12 mouse cellular contexts compared by ENCODE assay signal in the genomic region with DNA sequence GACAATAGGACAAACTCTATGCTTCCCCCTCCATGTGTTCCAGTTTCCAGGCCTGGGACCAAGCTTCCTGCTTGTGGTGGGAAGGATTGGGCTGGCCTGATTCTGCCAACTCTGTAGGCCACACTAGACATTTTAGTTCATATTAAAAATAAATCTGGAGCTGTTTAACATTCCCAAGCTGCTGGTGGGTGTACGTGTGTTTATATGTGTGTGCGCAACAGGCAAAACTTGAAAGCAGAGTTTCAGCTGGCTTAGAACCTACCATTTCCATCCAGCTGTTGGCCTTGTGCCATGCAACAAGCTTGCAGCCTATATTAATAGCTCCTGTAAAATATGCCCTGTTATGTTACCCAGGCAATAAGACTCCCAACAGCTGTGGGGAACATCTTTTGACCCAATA.
DNase-seq lines count a peak whose midpoint lies in the region; ATAC-seq and TF ChIP-seq lines count a peak whose summit lies in the region.
"Had no signal": no experiment of that assay in that cellular context is flagged by ENCODE, and none has a peak within 500 bp of the region (broad histone marks: within the 10 kb centered on the region; RNA-seq: fewer than 3 reads in every experiment).

No protein-coding gene starts in this region.

- H3K27me3 ChIP-seq in limb, embryonic 14.5 days (ENCODE audit: control insufficient read depth, insufficient read depth, low read length): no peaks in the 10 kb centered on the region
- H3K27me3 ChIP-seq in midbrain, embryonic 13.5 days: no peaks in the 10 kb centered on the region
- H3K27me3 ChIP-seq: embryonic facial prominence, embryonic 12.5 days had no signal

- no peak overlapping the region for H3K4me2 ChIP-seq in limb, embryonic 14.5 days (replicated peaks; ENCODE audit: low read depth, low read length, severe bottlenecking)
- H3K4me2 ChIP-seq in midbrain, embryonic 13.5 days (replicated peaks): no peak overlapping the region
- H3K4me2 ChIP-seq: embryonic facial prominence, embryonic 12.5 days had no signal

- no peak overlapping the region for H3K27ac ChIP-seq in limb, embryonic 14.5 days (replicated peaks; ENCODE audit: low read depth, low read length)
- no peak overlapping the region for H3K27ac ChIP-seq in midbrain, embryonic 13.5 days
- H3K27ac ChIP-seq: embryonic facial prominence, embryonic 12.5 days had no signal

- H3K9me3 ChIP-seq in limb, embryonic 14.5 days (ENCODE audit: control insufficient read depth, low read length): no peaks in the 10 kb centered on the region
- H3K9me3 ChIP-seq in midbrain, embryonic 13.5 days: no peaks in the 10 kb centered on the region
- H3K9me3 ChIP-seq: embryonic facial prominence, embryonic 12.5 days had no signal

- intact Hi-C loops in heart, postnatal 25 days (cut with DNase I): no loop called here

- no peaks in the 10 kb centered on the region for H3K4me1 ChIP-seq in limb, embryonic 14.5 days (ENCODE audit: control insufficient read depth, insufficient read depth, low read length)
- H3K4me1 ChIP-seq in midbrain, embryonic 13.5 days (replicated peaks): no peaks in the 10 kb centered on the region
- H3K4me1 ChIP-seq: embryonic facial prominence, embryonic 12.5 days had no signal

- H3K36me3 ChIP-seq in limb, embryonic 14.5 days (ENCODE audit: control insufficient read depth, insufficient read depth, low read length): no peaks in the 10 kb centered on the region
- H3K36me3 ChIP-seq in midbrain, embryonic 13.5 days: no peaks in the 10 kb centered on the region
- H3K36me3 ChIP-seq: embryonic facial prominence, embryonic 12.5 days had no signal

- no peak for TF ChIP-seq POLR2A in limb, embryonic 14.5 days (IDR thresholded peaks at IDR 0.05; ENCODE audit: borderline replicate concordance, extremely low read depth, insufficient read depth, insufficient read length)

- peak; percentile 74 for ATAC-seq in limb, embryonic 14.5 days (ENCODE audit: low FRiP score, low read depth)
- no peak for ATAC-seq in midbrain, embryonic 13.5 days

- H3K9ac ChIP-seq in limb, embryonic 14.5 days (ENCODE audit: low read depth, low read length, severe bottlenecking): no peak overlapping the region
- no peak overlapping the region for H3K9ac ChIP-seq in midbrain, embryonic 13.5 days (replicated peaks)
- H3K9ac ChIP-seq: embryonic facial prominence, embryonic 12.5 days had no signal

- peak; percentile 73 for DNase-seq in heart, adult 11 months
- DNase-seq in heart, postnatal 25 days (ENCODE audit: low spot score): no peak
- peak; percentile 38 to 56 for DNase-seq in frontal cortex, adult 2 months (ENCODE audit: extremely low spot score in 1 of 2, low spot score in 1 of 2)
- peak; percentile 80 for DNase-seq in limb, embryonic 14.5 days (ENCODE audit: low spot score)
- peak; percentile 11 for DNase-seq in right cerebral cortex, postnatal 25 days
- DNase-seq in cerebellum, adult 11-12 months: no peak
- no peak for DNase-seq in thymus, postnatal 36 days
- DNase-seq: adrenal gland, adult 2 months; cerebellum, adult 18-20 months; kidney, adult 8-10 months had no signal

- no peak overlapping the region for H3K4me3 ChIP-seq in limb, embryonic 14.5 days (replicated peaks; ENCODE audit: low read length)
- no peak overlapping the region for H3K4me3 ChIP-seq in midbrain, embryonic 13.5 days (replicated peaks)
- H3K4me3 ChIP-seq: embryonic facial prominence, embryonic 12.5 days had no signal

- 36% methylated on average over 2 of the region's 2 CpGs for WGBS in limb, embryonic 14.5 days
- 87% methylated on average over 2 of the region's 2 CpGs for WGBS in midbrain, embryonic 13.5 days

Comparison
In these comparisons a context has a peak if more than half of its experiments do, and no peak if none do; other contexts are left out.
1. DNase-seq: peak in heart, adult 11 months (single experiment), frontal cortex, adult 2 months (2 of 2), limb, embryonic 14.5 days (single experiment) and right cerebral cortex, postnatal 25 days (single experiment); none in heart, postnatal 25 days (single experiment), cerebellum, adult 11-12 months (single experiment) and thymus, postnatal 36 days (0 of 2).